Mouse (Mus musculus) ES-CJ7 (cell line): ENCODE results near the gene Sf3a3.

Source experiments
- DNase-seq: peaks from one replicate; pipeline ENCODE4 v3.0.0; 2011; ENCODE audit warnings: low read depth, low spot score

Sf3a3 gene

DNA sequence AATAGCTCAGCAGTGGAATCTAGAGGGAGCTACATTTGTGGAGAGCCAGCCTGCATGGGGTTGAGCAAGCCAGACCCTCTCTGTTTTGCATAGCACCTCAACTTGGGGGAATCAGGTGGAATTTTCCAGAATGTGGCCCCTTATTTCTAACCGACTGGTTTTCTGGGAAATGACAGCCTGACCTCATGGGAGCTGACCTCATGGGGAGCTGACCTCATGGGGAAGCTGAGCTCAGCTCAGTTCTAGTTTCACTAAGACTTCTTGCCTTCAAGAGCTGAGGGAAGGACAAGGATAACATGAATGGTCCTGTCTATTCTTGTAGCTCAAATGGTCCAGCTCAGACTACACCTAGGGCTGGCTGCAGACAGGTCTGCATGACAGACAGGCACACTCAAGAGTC, 24.2 kb downstream of the Sf3a3 start:
- DNase-seq, result no peak

DNA sequence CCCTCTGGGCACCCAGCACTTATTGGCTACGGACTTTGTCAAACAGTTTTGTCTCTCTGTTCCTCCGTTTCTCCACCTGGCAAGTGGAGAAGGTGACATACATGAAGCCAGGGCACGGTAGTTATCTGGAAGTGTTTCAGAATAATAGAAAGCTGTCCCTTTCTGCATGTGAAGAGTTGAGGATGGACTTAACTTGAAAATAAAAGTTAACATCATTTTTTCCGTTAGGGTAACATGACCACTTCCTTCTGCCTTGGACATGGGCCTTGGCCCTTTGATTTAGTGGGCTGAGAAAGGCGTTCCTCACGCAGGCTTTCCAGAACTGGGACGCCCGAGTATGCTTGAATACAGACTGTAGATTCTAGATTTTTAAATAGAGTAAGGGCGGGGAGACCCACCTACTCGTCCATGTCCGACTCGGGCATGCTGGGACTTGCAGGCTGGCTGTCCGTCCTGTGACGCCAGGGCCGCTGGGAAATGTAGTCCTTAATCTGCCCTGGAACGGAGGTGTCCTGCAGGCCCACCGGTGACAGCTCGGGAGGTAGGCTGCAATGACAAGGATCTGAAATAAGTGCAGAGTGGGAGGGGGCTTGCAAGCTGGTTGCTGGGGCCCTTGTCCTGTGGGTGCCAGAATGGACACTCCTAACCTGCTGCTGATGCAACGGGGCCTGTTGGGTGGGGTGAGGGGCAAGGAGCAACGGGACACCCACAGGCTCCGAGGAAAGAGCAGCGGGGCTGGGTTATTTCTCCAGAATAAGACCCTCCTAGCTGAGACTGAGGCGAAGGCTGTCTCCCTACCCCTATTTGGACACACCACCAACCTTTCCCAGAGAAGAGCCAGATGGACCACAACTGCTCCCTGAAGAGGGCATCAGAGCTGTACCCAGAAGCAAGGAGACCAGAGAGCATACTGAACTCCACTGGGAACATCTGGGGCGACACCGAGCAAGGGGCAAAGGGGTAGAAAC, 27.1 kb downstream of the Sf3a3 start, which contains the start of gene Inpp5b:
Inpp5b (plus strand) TSS at position 475 of the 968 bp plus-strand sequence.
- DNase-seq, result peak; percentile 72

DNA sequence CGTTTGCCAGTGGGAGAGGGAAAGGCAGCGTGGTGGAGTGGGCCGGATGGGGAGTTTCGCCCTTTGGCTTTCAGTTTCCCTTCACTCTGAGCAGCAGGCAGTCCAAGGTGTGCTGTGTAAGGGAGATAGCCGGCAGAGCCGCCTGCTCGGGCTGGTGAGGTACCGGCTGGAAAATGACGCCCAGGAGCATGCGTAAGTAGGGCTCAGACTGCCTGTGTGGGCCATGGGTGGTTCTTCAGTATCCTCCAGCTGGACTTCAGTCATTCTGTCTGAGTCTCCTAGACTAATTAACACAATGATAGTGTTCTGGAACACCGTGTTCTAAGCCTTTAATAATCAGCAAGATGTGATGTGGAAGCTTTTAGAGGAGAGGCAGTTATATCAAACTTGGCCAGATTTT, 28.3 kb downstream of the Sf3a3 start:
- no peak for DNase-seq

GRCm38 (mm10) chr4:124746577-124746976, 32.0 kb downstream of the Sf3a3 start:
- DNase-seq, result no peak

DNA sequence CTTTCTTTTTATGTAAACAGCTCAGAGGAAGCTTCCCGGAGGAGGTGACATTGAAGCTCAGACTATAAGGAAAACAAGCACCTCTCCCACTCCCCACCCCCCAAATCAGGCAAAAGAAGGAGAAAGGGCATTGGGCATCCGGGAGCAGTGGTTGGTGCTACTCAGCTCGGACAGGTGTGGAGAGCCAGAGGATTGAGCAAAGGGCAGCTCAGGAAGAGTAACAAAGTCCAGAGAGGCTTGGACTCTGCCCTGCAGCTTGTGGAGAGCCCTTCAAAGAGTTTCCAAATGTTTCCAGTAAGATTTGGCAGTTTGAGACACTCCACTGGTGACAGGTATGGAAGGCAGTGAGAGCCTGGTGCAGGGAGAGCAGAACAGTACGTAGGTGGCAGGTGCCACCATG, 33.3 kb downstream of the Sf3a3 start:
- no peak for DNase-seq

DNA sequence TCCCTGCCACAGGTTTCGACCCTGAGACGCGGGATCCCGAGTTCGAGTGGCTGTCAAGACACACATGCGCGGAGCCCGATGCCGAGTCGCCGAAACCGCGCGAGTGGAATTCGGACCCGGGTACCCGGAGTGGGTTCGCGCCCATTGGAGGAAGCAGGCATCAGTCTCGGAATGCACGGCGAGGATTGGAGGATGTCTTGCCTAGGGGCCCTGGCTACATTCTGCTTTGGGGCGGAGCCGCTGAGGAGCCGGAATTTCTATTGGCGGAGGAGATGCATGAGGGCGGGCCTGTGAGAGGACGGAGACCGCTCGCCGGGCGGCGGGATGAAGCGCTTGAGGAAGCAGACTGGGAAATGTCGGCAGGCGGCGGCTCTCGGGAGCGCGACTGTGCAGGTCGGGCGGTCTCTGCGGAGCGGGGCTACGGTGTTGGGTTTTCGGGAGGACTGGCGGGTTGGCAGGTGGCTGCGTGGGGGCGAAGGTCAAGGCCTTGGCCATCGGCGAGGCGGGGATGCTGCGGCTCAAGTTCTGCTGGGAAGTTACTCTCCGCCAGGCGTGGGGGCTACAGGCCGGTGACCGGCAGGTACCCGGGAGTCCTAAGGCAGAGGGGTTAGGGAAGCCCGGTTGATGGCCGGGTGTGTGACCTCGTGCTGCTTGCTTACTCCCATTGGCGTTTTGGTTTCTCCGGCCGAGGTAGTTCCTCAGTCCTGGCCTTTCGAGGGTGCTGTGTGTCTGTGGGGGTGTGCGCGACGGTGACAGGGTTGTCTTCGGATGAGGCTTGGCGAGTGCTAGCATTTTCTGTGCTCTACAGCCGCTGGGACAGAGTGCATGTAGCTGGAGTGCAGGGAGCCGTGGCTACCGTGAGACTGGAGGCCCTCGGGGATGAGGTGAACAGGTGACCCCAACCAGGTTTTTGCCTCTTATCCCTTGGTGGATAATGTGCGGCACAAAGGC, 37.0 kb downstream of the Sf3a3 start:
- peak; percentile 98 for DNase-seq

DNA sequence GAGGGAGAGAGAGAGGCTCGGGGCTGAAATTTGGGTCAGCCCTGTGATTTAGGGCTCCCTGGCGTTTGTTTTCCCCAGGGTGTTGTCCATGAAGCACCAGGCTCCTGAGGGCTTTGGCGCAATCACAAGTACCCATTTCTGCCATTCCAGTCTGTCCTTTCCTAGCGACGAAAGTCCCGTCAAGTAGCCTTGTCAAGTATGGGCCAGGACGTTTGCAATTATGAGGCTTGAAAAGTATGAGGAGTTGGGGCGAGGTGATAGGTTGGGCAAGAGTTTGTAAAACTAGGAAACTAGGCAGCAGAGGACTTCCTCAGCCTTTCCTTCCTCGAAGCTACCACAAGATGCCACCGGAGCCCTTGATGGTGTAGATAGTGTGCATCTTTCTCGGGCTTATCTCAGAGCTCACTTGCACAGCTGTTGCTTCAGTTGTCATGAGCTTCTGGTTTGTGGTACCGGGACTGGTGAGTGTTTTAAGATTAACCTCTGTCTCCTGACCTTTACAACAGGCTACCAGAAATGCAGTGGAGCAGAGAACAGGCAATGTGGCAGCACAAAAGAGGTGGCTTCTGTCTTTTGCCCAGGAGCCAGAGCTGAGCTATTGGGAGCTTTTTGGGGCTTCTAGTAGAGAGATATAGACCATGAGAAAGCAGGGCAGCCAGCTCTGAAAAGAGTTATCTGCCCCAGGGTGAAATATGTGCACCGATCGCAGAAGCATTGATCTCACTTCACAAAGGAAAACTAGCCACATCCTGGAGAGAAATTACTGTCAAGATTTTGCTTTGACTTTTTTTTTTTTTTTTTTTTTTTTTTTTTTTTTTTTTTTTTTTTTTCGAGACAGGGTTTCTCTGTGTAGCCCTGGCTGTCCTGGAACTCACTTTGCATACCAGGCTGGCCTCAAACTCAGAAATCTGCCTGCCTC, 38.0 kb downstream of the Sf3a3 start:
- DNase-seq, result no peak

GRCm38 (mm10) chr4:124755526-124755925, 41.0 kb downstream of the Sf3a3 start:
- DNase-seq, result no peak

GRCm38 (mm10) chr4:124759305-124759811, 44.8 kb downstream of the Sf3a3 start:
- DNase-seq, result no peak

DNA sequence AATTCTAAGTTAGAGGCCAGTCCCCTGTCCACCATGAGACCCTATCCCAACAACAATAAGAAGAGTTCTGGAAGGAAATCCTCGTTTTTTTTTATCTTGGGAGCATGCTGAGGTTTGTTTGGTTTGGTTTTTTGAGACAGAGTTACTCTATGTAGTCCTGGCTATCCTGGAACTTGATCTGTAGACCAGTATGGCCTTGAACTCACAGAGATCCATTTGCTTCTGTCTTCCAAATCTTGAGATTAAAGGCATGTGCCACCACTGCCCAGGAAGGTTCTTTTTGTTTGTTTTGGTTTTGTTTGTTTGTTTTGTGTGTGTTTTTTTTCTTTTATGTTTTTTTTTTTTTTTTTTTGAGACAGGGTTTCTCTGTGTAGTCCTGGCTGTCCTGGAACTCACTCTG, 46.6 kb downstream of the Sf3a3 start:
- DNase-seq, result no peak

- no peak for DNase-seq
Measured at GRCm38 (mm10) chr4:124762858-124763452, 48.4 kb downstream of the Sf3a3 start.

GRCm38 (mm10) chr4:124765802-124766565, 51.4 kb downstream of the Sf3a3 start:
- DNase-seq, result no peak

GRCm38 (mm10) chr4:124766566-124766940, 52.0 kb downstream of the Sf3a3 start:
- no peak for DNase-seq

GRCm38 (mm10) chr4:124768963-124769591, 54.5 kb downstream of the Sf3a3 start:
- no peak for DNase-seq

- no peak for DNase-seq
Measured at GRCm38 (mm10) chr4:124770624-124771023, 56.0 kb downstream of the Sf3a3 start.

DNA sequence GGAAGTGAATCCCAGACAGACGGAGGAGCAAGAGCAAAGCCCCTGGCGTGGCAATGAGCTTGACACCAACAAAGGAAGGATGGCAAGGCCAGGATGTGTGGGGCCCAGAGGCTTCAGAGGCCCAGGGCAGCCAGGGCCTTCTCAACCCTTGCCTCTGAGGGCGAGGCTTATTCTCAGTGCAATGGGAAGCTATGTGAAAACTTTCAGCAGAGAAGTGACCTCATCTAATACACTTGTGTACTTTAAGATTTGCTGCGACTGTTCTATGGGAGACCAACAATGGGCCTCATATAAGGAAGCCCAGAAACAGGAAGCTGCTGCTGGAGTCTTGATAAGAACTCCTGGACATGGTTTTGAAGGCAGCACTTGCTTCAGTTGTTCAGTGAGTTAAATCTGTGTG, 57.5 kb downstream of the Sf3a3 start:
- no peak for DNase-seq

DNA sequence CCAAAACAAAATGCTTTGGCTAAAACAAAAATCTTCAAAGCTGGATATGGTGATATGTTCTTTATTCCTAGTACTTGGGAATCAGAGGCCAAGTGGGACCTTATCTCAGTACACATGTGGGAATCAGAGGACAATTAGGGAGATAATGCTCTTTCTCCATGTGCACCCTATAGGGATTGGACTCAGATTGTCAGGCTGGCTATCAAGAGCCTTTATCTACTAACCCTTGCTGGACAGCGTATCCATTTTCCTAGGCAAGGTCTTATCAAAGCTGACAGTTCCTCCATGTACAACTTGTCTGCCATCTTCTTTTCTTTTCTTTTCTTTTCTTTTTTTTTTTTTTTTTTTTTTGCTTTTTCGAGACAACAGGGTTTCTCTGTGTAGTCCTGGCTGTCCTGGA, 58.9 kb downstream of the Sf3a3 start:
- DNase-seq, result no peak

DNA sequence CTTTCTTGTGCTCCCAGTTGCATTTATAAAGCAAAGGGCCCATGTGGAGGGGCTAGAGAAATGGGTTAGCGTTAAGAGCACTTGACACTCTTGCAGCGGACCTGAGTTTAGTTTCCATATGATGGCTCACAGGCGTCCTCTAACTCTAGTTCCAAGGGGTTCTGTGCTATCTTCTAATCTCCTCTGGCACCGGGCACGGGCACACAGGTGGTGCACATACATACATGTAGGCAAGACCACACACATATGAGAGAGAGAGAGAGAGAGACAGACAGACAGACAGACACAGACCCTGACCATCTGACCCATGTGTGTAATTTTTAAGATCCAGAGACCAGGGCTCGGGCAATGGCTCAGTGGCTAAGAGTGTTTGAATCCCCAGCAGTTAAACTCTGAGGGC, 59.4 kb downstream of the Sf3a3 start:
- DNase-seq, result no peak

GRCm38 (mm10) chr4:124774429-124774828, 59.9 kb downstream of the Sf3a3 start:
- no peak for DNase-seq
